Mouse (Mus musculus) cerebellum, adult 9-10 months (tissue): Measurements from ENCODE around the gene Galm.

Source experiments
- DNase-seq: peaks from one replicate; pipeline ENCODE4 v3.0.0; 2022

The Galm gene

DNA sequence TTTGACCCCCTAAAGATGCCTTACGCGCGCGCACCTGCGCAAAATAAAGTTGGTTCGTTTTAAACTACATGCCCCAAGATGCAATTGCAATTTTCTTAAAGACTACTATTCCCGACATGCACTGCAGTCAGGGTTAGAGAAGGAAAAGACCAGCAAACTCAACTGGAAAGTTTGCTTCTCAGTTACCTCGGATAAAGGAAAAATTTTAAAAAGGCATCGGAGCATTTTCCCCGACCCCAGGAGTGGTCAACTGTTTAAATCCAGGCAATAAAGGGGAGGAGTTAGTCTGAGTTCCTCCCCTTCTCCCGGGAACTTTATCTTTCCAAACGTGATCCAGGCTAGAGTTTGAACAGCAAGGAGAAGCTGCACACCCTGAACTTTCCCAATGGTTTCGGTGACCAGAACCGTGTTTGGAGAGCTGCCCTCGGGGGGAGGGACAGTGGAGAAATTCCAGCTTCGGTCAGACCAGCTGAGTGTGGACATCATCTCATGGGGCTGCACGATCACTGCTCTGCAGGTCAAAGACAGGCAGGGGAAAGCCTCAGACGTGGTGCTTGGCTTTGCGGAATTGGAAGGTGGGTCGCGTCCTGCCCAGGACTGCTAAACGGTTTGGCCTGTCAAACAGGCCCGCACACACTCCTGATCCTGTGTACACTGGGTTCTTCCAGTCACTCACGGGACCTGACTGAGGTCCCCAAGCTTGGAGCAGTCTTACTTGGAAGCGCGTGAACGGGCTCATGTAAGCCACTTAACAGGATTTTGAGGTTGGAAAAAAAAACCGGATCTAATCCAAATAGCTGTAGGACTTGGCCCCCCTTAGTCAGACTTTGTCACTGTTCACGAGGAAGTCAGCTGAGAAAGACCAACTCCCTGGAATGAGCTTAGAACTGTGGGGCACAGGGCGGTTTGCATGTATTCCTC is at the start of gene Galm:
Galm (plus strand) TSS at position 141 of the 921 bp plus-strand sequence.
- peak; percentile 41 for DNase-seq

DNA sequence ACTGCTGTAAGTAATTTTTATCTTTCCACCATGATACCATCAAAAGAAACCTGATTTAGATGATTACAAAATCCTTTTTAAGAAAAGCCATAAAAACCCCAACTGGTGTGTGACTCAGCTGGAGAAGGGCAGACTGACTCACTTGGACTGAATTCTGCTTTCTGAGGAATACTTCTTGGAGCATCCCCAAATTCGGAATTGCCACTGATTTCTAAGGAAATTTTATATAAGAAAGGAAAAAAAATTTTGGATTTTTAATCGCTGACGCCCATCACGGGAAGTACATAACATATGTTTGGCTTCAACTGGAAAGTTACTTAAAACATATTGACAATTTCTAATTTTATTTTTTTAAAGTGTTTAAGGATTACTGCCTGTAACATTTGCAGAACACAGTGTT is 48.5 kb upstream of the Galm start:
- DNase-seq, result no peak

DNA sequence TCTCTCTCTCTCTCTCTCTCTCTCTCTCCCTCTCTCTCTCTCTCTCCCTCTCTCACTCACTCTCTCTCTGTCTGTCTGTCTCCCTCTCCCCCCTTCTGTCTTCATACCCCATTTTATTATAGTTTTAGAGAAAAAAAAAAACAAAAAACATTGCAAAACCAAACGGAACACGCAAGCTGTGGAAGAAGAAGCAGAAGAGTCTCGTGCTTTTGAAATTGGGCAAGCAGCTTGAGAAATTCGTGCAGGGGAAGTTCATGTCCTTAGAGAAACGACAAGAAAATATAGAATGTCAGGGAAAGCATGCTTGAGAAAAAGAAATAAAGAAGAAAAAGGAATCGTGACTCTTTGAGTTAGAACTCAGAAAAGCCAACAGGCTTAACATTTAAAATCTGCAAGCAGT is 44.0 kb upstream of the Galm start:
- DNase-seq, result no peak

DNA sequence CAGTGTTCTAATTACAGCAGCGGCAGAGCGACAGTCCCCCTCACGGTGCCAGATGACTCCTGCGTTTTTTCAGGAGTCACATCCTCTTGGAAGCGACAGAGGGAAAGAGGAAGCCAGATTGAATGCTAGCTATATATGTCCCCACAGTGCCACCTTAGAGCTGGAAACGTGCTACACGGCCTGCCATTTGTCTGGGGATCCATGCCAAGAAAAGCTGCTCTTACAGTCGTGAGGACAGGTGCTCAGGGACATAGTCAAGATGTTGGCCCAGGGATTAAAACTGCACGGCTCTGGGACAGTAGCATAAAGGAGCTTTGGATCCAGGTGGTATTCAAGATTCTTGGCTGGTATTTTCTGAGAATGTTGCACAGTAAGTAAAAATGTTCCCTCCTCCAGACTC is 42.8 kb upstream of the Galm start:
- DNase-seq, result peak; percentile 28

DNA sequence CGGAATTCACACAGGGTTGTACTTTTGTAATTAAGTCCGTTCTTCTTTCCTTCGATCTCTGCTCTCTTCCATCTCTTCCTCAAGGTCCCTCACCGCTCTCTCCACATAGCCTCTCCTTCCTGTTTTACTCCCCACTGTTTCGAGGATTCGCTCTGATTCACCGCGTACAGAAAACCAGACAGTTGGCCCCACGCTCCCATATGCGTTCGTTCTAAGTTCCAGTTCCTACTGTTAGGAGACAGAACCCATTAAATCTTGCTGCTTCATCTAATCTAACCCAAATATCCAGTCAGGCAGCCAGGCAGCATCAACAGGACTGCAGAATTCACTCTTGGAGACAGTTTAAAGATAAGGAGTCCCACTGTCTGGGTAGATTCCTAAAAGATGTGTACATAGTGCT is 40.7 kb upstream of the Galm start:
- no peak for DNase-seq

DNA sequence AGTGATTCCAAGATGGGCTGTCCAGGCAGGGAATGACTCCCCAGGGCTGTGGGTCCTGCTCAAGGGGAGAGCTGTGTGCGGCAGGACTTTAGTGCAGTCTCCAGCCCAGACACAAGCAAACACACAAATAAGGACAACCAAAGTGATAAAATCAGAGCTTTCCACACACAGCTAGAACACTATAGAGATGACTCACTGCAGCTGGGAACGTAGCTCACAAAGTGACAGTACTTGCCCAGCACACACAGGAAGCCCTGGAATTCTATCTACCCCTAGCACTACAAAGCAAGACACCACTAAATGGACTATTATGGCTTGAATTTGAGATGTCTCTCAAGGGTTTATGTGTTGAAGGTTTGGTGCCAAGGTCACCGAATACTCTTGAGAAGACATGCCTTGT is 39.1 kb upstream of the Galm start:
- no peak for DNase-seq

DNA sequence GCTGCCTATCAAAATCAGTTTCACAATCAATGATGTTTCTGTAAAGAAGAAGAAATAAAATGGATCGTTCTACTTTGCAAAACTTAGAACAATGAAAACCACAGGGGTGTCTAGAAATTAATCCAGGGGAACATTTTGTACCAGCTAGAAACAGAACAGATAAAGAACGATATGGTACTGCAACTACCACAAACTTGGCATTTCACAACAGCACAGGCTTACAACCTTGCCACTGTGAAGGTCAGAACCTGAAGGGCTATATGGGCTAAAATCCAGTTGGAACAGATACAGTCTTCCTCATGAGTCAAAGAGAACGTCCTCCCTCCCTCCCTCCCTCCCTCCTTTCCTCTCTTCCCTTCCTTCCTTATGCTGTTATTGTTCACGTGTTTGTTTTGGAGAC is 36.7 kb upstream of the Galm start:
- DNase-seq, result no peak

DNA sequence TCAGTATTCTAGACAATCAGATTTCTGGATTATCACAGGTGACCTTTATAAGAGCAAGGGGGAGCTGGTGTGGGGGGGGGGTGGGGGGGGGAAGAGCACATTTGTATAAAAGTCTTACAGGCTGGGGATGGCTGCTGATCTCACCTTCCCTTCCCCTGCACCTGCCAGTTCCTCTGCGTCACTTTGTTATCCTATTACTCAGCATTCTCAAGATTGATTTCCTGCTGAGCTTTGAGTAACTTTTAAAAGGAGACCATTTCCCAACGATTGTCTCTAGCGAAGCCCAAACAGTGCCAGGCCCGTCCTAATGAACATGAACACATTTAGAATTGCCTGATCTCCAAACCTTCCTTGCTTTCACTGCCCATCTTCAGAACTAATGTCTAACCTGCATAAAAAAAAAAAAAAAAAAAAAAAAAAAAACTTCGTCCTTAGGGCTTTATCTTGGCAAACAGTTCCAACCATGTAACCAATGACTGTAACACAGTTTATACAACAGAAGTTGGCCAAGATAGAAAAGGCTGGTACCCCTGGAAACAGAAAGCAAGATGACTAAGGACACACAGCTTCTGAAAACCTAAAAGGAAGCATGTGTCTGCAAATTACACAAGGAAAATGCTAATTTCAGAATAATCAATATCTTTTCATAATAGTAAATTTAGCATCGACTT is 35.3 kb upstream of the Galm start:
- DNase-seq, result no peak

DNA sequence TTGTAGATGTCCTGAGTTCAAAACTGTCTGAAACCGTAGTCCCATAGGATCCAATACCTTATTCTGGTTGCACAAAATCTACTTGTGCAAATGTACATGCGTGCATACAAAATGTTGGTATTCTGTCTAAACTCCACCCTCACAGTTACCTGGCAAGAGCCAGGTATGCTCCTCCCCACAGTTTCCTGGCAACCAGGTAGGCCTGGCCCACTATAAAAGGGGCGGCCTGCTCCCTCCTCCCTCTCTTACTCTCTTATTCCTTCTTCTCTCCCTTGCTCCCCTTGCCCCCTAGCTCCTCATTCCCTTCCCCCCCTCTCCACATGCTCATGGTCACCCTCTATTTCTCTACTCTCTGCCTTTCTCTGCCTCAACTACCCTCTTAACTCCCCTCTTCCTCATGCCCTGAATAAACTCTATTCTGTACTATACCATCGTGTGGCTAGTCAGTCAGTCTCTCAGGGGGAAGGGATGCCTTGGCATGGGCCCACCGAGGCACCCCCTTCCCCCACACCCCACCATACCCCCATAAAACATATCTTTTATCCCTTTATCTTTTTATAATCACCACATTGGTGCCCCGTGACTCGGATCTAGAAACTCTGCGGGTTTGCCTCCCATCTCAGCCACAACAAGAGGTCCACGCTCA is 31.9 kb upstream of the Galm start:
- DNase-seq, result no peak

DNA sequence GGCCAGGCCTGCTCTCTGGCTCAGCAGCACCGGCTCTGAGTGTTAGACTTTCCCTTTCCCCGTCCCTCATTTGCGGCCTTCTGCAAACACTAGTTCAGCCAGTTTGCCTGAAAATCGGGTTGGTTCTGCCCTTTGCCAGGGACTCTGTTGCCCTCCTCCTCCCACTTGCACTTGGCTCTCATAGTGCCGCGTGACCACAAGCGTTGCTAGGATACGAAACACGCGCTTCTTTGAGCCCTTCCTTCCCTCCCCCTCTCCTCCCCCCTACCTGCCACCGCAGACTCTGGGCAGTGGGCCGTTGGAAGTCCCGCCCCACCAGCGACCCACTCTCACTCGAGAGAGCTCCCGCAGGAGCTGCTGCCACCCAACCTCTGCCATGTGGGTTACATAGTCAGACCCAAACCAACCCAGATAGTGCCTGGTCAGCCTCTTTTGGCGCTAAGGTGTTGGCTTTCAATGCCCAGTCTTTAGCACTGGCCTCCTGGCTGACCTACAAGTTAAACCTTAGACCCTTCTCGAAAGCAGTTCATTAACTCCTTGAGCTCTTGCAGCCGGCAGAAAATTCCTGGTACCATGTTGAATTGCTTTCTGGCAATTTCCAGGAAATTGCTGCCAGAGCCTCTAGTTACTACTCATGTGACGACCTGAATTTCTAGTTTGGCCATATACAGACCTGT is 31.1 kb upstream of the Galm start:
- DNase-seq, result peak; percentile 11

DNA sequence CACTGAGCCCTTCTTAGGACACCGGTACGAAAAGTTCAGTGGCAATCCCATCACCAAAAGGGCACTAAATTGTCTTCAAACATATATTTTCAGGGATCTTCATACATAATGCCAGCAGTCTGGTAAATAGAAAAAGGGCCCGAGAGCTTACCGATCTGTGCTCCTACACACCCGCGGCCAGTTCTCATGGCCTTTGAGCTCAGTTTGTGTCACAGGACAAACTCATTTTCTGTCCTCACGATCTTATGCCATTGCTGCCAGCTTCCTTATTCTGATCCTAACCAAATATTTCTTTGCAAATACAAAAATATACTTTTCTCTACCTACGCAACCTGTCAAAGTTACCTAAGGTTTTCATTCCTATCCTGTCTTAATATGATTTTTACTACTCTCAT is 30.6 kb upstream of the Galm start:
- no peak for DNase-seq

DNA sequence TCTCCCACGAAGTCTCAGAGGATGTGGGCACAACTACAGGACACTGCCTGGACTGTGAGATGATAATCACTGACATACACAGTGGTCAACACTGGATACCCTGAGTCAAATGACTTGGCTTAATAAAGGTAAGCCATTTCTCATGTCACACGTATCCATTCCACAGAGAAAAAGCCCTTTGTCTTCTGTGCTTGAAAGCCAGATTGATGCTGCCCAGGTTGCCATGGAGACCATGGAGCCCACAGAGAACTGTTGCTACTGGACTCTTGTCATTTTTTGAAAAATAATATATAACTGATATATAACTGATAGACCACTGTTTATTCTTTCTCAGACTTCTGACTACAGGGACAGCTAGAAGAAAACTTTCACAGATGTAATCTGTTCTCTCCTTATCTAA is 30.1 kb upstream of the Galm start:
- no peak for DNase-seq

DNA sequence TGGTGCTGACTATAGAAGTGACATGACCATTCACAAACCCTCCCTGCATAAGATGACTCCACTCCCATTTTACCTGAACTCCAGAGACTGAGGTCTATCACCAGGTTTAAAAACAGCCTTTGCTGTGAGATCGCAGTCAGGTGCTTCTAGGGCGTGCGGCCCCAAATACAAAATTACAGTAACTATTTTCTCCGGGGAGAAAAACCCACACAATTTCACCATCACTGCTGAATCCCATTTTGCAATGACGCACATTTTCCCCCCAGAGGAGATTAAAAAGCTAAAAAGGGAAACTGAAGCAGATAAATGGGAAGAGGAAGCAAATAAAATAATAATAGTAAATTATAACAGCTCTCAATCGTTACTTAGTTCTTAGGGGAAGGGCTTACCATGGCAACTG is 27.4 kb upstream of the Galm start:
- no peak for DNase-seq

DNA sequence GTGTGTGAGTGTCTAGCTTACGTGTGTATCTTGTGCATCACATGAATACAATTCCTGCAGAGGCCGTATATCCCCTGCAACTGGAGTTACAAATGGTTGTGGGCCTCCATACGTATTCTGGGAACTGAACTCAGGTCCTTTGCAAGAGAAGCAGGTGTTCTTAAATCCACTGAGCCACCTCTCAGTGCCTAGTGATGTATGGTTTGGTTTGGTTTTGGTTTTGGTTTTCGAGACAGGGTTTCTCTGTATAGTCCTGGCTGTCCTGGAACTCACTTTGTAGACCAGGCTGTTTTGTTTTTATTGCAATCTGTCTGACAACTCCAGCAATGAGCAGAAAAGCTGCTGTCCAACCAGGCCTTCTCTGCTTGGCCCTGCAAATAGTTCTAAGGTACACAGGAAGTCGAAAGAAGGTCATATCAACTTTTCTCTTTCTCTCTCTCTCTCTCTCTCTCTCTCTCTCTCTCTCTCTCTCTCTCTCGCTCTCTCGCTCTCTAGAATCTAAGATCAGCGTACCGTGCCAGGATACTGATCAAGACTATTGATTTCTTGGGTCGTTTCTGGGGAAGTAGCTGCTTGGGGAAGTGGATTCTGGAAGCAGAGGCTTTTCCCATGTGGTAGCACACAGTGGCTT is 21.8 kb upstream of the Galm start:
- no peak for DNase-seq

DNA sequence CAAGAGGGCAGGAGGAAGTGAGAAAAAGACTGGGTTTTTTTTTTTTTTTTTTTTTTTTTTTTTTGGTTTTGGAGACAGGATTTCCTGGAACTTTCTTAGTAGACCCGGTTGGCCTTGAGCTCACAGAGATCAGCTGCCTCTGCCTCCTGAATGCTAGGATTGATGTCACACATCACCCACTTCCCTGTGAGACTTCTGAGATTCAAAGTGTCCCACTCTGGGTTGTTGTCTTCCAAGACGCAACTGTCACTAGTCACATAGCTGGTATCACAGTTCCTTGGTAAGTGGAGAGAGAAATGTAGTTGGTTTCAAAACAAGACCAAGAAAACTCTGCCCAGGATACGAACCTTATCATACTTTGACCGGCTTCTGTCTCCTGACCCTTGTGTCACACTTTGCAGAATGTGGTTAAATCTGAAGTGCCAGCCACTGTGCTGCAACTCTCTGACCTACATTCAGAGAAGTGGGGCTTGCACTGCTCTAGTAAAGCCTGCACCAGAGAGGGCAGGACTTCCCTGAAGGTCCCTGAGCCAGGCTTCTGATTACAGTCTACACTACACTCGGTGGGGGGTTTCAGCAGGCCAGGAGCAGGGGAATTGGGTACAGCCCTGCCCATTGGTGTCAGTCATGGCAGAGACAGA is 14.5 kb upstream of the Galm start:
- DNase-seq, result no peak

DNA sequence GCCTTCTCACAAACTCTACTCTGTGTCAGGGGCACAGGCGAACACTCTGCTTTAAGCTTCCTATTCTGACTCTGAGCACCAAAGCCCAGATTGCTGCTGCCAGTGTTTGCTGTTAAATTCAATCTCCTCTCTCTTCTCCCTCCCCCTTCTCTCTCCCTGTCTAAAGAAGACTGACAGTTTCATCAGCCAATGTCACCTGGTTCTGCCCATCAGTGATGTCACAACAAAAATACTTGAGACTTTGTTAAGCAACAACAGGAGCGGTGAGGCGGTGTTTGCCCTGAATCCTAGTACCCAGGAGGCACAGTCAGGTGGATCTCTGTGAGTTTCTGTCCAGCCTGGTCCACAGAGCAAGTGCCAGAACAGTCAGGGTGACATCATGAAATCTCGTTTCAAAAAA is 13.8 kb upstream of the Galm start:
- no peak for DNase-seq

DNA sequence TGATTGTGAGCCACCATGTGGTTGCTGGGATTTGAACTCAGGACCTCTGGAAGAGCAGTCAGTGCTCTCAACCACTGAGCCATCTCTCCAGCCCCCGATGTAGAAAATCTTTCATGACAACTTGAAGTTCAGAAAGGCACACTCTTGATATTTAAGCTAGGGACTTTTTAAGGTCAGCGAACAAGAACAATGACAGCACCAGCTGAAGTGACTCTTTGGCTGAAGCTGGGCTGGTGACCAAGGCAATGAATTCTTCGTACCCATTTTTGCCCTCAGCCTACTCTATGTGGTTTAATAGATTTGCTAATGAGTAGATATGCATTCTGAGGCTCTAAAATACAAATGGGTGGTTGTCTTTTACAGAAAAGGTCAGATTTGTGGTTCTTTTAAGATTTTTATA is 6.9 kb upstream of the Galm start:
- no peak for DNase-seq

DNA sequence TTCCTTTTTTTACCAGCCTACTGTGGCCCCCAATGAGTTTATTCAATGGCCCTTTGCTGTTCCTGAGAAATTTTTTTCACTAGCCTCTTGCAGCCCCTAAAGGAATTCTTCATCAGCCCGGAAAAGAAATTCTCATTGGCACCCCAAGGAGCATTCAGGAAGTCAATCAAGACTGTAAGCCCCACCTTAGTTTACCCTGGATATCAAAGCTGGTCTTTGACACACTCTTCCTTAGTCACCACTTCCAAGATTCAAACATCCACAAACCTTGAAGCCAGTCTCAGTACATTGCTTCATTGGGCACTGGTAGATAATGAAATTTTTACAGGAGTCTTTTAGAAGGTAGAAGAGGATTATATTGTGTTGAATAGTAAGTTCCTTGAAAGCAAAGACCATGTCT is 5.4 kb upstream of the Galm start:
- DNase-seq, result no peak

DNA sequence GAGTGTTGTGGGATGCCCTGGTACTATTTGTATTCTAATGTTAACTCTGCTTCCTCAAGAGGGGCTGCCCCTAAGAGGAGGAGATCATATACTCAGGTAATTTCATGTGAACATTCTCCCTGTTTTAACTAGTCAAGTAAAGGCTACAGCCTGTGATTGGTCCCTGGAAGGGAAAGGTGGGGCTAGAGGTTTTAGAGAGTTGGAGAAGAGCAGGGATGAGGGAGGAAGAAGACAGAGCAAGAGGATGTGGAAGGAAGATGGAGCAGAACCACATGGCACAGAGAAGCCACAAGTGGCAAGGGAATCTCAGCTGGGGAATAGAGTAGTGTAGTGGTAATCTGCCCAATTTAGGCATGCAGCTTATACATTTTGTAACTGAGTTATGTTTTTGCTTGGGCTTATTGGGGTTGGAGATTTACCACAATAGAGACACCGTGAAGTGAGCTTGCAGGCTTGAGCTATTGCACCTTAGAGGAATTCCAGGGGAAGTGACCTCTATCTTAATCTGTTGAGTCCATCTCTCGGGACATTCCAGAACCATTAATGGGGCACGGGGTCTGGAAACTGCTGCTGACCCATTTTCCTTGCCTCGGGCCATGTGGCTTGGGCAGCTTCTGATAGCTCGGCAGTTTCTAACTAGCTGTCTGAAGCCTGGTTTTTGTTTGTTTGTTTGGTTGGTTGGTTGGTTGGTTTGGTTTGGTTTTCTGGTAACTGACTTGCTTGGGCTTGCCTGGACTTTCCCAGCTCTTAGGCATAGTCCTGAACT is 2.1 kb upstream of the Galm start:
- no peak for DNase-seq

DNA sequence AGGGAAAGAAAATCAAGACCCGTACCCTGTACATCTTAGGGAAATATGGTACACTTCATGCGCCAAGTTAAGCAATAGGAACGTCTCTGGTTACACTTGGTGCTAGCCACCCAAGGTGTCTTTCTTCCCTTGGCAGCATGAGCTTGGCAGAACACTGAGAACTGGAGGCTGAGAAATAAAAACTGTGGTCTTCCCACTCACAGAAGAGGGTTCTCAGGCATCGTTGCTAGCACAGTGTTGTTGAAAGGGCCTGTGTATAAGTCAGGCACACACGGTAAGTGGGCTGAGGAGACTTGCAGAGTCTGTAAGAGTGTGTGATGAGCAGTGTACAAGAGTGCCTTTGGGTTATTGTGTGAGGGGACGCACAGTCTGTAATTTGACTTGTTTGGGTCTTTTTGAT is 1.1 kb upstream of the Galm start:
- no peak for DNase-seq

DNA sequence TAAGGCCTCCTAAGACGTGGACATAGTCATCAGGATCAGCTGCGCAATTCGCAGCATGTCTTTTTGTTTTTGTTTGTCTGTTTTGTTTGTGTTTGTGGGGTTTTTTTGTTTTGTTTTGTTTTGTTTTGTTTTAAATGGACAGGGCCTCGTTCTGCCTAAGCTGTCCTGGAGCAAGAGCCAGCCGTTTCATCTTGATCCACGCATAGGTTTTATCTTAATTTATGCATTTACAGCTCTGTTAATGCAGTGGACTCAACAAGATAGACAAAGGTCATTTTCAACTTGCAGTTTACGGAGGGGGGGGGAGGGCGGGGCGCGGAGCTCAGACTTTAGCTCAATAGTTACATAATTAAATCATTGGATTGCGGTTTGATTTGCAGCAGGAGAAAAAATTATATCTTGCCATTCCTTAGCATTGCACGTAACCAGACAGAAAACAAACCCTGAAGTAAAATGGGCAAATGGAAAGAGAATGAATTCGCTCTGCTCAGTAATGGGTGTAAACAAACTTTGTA is 1.3 kb downstream of the Galm start:
- DNase-seq, result no peak
